Mouse (Mus musculus) spleen, adult 12 weeks (tissue): ENCODE results near the gene Zc3h4.
A peak's percentile ranks its signal among the peaks of the same experiment; 100 is the strongest.

Experiments used
- DNase-seq: peaks from one replicate; pipeline ENCODE4 v3.0.0; 2022; ENCODE audit warnings: low spot score

Gene Zc3h4

DNA sequence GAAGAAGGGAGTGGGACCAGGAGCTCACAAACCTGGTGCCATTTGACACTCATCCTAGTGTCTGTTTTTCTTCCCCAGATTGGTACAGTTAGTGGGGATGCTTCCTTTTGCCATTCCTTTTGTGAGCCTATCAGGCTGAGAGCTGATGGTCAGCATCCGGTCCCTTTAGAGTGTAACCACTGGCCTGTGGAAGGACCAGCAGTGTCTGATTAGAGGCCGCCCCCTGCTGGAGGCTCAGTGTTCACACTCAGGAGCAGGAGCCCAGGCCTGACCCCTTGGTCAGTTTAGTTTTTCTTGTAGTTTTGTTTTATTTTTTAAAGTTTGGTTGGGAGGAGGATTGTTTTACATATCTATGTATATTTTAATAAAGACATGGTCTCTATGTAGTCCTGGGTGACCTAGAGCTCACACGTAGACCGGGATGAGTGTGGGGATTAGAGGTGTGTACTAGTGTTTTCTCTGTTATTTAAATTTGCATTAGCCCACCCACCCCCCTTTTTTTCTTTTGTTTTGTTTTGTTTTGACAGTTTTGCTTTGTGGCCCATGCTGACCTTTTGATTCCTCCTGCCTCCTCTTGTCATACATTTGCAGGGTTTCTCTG is 25.5 kb downstream of the Zc3h4 start:
- peak; percentile 67 for DNase-seq

- DNase-seq, result no peak
These were observed 32.8 kb downstream of the Zc3h4 start for GRCm38 (mm10) chr7:16433352-16433971.

DNA sequence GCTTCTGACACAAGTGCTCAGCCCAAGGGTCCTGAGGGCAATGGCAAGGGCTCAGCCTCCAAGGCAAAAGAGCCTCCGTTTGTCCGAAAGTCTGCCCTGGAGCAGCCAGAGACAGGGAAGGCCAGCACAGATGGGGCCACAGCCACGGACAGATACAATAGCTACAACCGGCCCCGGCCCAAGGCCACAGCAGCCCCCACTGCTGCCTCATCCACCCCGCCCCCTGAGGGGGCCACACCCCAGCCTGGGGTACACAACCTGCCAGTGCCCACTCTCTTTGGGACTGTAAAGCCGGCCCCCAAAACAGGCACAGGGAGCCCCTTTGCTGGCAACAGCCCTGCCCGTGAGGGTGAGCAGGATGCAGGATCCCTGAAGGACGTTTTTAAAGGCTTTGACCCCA is 34.4 kb downstream of the Zc3h4 start:
- DNase-seq, result no peak

DNA sequence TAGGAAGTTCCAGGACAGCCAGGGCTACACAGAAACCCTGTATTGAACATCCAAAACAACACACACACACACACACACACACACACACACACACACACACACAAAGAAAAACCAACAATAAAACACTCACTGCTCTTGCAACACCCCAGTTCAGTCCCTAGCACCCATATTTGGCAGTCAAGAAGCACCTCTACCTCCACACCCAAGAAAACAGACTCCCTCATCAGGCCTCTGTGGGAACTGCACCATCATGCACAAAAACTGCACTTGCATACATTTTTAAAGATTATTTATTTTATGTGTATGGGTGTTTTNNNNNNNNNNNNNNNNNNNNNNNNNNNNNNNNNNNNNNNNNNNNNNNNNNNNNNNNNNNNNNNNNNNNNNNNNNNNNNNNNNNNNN is 40.5 kb downstream of the Zc3h4 start:
- no peak for DNase-seq

DNA sequence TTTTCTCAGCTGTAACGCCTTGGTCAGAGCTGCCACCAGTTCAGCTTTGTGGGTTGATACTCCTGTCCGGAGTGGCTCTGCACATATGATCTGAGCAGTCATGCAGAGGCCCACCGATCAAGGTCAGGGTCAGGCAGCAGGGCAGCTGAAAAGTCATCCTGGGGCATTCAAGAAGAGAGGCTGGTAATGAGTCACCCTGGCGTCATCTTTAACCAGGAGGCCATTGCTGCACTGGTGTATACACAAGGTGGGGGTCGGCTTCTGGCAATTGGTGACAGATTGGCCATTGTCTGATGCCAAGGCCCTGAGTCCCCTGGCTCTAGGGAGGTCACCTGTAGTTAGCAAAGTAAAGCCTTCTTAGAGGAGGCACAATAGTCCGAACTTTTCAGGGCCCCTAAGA is 50.9 kb downstream of the Zc3h4 start:
- no peak for DNase-seq

DNA sequence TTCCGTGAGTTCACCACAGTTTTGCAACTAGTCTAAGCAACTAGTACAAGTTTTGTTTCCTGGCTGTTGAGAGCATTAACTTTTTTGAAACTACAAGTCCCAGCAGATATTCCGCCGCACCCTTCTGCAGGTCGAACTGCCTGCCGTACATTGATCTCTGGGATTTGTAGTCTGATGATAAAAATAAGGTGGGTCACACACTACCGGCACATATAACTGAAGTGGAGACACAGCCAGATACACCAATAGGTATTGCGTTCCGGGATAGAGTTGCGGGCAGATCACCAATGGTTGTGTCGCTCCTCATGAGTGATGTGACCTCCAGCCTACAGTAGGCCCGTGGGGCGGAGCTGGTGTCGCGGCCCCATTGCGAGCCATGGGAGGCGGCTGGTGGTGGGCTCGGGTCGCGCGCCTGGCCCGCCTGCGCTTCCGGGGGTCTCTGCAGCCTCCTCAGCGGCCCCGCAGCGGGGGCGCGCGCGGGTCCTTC is 51.9 kb downstream of the Zc3h4 start, which contains the start of gene Tmem160:
TSS of gene Tmem160 (plus strand) at position 193 of the 487 bp plus-strand sequence.
- DNase-seq, result peak; percentile 69

GRCm38 (mm10) chr7:16453118-16453711 is 52.5 kb downstream of the Zc3h4 start:
- no peak for DNase-seq

GRCm38 (mm10) chr7:16455016-16455415 is 54.3 kb downstream of the Zc3h4 start:
- DNase-seq, result no peak

GRCm38 (mm10) chr7:16456289-16456688 is 55.6 kb downstream of the Zc3h4 start:
- no peak for DNase-seq

DNA sequence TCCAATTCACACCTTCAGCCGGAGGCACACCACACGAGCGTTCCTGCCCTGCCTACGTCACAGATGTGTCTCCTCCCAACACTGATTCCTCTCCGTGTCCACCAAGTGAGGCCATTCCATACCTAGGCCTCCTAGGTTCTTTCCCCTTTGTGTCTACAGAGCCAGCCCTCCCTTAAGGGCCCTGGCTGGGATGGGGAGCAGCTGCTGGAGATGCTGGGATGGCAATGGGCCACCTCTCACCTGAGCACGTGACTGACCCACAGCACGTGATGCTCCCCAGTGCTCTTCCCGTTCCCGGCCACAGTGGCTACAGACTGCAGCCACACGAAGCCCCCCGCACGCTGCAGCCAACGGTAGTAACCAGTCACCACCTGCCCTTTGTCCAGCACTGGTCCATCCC is 59.9 kb downstream of the Zc3h4 start:
- no peak for DNase-seq

DNA sequence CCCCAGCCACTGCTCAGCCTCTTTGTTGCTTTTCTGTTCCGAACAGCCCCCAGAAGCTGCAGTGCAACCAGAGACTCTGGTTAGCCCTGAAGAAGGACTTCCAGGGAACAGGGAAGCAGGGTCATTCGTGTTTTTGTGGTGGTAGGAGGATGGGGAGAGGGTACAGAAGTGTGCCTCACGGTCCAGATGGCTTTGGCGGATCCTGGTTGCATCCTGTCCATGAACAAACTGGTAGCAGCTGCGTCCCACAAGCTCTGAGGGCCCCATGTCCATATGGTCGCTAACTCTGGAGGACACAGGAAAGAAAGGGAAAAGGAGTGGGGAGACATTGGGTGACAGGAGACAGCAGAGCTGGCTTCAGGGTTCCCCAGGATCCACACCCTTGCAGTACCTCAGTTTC is 60.4 kb downstream of the Zc3h4 start:
- no peak for DNase-seq

DNA sequence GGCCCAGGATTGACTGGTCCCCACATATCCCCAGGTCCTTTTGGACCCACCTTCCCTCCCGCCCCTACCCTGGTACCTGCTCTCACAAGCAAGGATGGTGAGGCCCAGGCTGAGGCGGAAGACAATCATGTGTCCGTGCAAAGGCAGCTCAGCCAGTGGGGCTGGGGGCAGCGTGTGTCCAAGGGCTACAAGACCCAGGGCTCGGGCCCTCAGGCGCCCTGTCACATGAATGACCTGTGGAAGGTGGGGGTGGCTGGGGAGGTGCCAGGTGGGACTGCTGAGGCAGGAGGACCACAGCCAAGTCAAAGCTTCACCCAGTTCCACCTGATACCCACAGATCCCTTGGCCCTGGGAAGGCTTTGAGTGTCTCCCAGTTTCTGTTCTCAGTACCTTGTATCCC is 61.0 kb downstream of the Zc3h4 start:
- no peak for DNase-seq

- peak; percentile 72 for DNase-seq
These were observed 62.5 kb downstream of the Zc3h4 start for GRCm38 (mm10) chr7:16463214-16463613.

GRCm38 (mm10) chr7:16465160-16465559 is 64.5 kb downstream of the Zc3h4 start:
- peak; percentile 64 for DNase-seq

GRCm38 (mm10) chr7:16465568-16465967 is 64.9 kb downstream of the Zc3h4 start:
- DNase-seq, result no peak

DNA sequence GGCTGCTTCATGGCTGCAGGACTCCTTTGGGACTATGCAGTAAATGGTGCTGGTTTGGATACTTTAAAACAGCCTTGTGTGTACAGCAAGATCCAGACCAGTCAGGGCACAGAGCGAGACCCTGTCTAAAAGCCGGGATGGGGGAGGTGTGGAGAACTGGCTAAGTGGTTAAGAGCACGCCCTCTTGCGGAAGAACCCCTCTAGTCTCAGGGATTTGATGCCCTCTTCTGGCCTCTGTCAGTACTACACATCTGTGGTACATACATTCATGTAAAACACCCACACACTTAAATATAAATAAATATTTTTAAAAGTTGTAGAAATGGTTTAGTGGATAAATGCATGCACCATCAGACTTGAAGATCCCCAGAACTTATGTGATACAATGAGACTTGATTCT is 65.9 kb downstream of the Zc3h4 start:
- peak; percentile 27 for DNase-seq

DNA sequence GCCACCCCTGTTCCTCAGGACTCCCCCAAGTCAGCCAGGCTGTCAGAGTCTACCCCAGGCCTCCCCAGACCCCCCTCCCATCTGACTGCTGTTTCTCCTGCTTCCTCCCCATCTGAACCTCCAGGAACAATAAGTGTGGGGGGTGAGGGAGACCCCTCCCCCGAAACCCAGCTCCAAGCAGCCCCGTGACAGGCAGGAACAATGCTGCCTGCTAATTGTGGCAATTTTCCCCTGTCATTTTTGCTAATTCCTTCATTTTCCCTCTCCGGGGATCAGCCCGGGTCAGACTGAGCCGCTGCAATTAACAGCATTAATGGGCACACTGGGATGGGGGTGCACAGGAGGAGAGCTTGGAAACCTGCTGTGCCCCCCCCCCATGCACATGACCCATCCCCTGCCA is 67.4 kb downstream of the Zc3h4 start:
- no peak for DNase-seq

- DNase-seq, result no peak
These were observed 70.8 kb downstream of the Zc3h4 start for GRCm38 (mm10) chr7:16471549-16471948.

- no peak for DNase-seq
These were observed 71.5 kb downstream of the Zc3h4 start for GRCm38 (mm10) chr7:16472116-16472709.

DNA sequence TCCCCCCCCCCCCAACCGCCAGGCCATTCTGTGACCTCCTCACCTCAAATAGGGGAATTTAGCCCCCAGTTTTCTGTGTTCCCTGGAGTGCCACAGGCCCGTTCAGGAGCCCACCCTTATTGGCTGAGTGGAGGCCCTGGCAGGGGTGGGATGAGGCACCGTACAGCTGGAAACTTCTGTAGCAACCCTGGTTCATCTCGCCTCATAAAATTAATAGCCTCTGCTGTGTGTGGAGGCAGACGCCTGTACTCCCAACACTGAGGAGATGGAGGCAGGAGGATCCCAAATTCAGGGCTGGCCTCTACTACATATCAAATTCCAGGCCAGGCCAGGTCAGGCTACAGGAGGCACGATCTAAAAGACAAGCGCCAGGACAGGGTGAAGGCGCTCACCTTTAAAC is 73.1 kb downstream of the Zc3h4 start:
- DNase-seq, result no peak

DNA sequence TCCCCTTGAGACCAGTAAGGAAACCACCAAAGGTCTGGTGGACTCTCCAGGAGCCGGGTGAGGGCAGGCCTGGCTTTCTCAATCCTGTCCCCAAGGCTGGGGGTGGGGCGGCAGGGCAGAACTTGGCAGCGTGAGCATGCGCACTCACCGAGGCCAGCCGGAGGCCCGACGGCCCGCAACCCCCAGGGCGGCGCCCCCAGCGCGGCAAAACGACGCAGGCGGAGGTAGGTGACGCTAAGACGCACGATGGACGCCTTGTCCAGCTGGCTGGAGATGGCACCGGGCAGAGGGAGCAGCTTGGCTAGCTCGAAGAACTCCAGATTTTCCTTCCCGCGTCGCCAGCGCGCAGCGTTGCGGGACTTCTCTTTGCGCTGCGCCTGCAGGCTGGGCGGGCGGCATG is 73.7 kb downstream of the Zc3h4 start:
- DNase-seq, result no peak

DNA sequence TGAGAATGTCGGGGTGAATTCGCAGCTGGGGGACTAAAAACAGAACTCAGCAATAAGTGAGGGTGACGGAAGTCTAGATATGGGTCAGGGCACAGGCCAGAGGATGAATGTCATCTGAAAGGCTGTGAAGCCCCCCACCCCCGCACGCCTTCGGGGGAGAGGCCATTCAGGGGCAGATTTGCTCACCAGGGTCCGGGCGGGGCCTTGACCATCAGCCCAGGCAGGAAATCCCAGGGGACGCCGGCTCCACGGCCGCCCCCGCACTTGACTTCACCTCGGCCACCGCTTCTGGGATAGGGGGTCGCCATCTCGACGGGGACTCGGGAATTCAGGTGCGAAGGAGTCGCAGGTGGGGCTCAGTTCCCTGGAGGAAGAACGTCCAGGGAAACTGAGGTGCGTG is 74.6 kb downstream of the Zc3h4 start:
- DNase-seq, result no peak
